Mouse (Mus musculus): ENCODE data around the gene Cstf3. TPM values are rescaled to one million over a fixed set of nuclear protein-coding genes. Genes with fewer than 3 reads are reported as not detected.

Gene Cstf3
- polyA plus RNA-seq, 1 experiment from 2014 or later: 107 TPM

DNA sequence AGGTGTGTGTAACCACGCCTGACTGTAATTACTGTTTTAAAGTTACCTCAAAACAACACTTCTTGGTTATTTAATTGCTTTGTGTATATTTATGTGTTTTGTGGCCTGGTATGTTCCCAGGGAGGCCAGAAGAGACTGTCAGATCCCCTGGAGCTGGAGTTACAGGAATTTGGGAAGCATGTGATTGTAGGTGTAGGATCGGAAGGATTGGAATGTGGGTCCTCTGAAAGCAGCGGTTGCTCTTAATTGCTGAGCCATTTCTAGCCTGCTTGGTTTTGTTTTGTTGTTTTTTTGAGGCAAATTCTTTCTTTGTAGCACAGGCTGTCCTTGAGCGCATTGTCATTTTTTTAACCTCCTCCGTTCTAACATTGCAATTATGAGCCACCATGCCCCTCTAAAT, 14.4 kb downstream of the Cstf3 start:
- H3K27ac ChIP-seq: no peak overlapping the region
- no peaks in the 10 kb centered on the region for H3K27me3 ChIP-seq
- H3K9me3 ChIP-seq: no peaks in the 10 kb centered on the region
- no peak for ATAC-seq (ENCODE audit: insufficient number of reproducible peaks, insufficient read depth, low FRiP score, low TSS enrichment, low read depth)
- 64% methylated on average over 5 of the region's 5 CpGs for WGBS
- no peak overlapping the region for H3K9ac ChIP-seq (replicated peaks)
- H3K4me1 ChIP-seq (replicated peaks): no peaks in the 10 kb centered on the region
- H3K36me3 ChIP-seq: peaks cover 12% of the 10 kb centered on the region
- H3K4me3 ChIP-seq (replicated peaks): no peak overlapping the region
- H3K4me2 ChIP-seq: no peak overlapping the region

DNA sequence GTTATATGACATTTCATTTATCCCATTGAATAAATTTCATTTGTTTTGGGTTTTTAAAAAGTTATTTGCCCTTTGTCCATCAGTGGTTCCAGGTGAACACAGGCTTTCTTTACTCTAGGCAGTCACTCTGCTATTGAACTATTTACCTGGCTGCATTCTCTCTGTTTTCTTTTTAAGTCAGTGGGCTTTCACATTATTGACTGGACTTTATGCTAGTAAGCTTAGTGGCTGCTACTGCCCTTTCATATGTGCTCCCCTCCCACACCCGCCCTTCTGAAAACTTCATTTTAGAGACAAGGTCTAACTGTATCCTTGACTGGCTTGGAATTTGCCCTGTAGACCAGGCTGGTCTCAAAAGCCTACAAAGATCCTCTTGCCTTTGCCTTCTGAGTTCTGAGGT, 15.2 kb downstream of the Cstf3 start:
- H3K4me3 ChIP-seq (replicated peaks): no peak overlapping the region
- H3K9ac ChIP-seq (replicated peaks): no peak overlapping the region
- ATAC-seq (ENCODE audit: insufficient number of reproducible peaks, insufficient read depth, low FRiP score, low TSS enrichment, low read depth): no peak
- H3K9me3 ChIP-seq: no peaks in the 10 kb centered on the region
- peaks cover 9% of the 10 kb centered on the region for H3K36me3 ChIP-seq
- no peaks in the 10 kb centered on the region for H3K27me3 ChIP-seq
- no peaks in the 10 kb centered on the region for H3K4me1 ChIP-seq (replicated peaks)
- H3K27ac ChIP-seq: no peak overlapping the region
- WGBS: 90% methylated on average over 1 of the region's 1 CpGs
- no peak overlapping the region for H3K4me2 ChIP-seq

DNA sequence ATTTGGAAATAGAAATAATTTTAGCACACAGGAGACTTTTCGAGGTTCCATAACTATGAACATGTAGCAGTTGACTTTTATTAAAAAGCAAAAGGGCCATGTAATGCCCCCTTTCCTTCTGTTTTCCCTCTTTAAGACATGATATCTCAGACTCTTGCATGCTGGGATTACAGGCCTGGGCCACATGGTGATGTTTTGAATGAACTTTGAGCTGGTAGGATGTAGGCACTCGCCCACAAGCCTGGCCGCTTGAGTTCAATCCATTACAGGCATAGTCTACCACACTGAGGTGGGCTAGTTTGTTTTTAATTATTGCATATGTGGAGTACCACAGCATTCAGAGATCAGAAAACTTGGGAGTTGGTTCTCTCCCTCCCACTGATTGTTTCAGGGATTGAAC, 24.5 kb downstream of the Cstf3 start:
- H3K36me3 ChIP-seq: peaks cover 25% of the 10 kb centered on the region
- H3K4me2 ChIP-seq: no peak overlapping the region
- H3K4me3 ChIP-seq (replicated peaks): no peak overlapping the region
- no peak overlapping the region for H3K9ac ChIP-seq (replicated peaks)
- no peaks in the 10 kb centered on the region for H3K4me1 ChIP-seq (replicated peaks)
- H3K27me3 ChIP-seq: no peaks in the 10 kb centered on the region
- no peak for ATAC-seq (ENCODE audit: insufficient number of reproducible peaks, insufficient read depth, low FRiP score, low TSS enrichment, low read depth)
- no peaks in the 10 kb centered on the region; the same call in 1 of the 2 replicates for H3K9me3 ChIP-seq
- WGBS: 92% methylated on average over 3 of the region's 3 CpGs
- H3K27ac ChIP-seq: no peak overlapping the region

DNA sequence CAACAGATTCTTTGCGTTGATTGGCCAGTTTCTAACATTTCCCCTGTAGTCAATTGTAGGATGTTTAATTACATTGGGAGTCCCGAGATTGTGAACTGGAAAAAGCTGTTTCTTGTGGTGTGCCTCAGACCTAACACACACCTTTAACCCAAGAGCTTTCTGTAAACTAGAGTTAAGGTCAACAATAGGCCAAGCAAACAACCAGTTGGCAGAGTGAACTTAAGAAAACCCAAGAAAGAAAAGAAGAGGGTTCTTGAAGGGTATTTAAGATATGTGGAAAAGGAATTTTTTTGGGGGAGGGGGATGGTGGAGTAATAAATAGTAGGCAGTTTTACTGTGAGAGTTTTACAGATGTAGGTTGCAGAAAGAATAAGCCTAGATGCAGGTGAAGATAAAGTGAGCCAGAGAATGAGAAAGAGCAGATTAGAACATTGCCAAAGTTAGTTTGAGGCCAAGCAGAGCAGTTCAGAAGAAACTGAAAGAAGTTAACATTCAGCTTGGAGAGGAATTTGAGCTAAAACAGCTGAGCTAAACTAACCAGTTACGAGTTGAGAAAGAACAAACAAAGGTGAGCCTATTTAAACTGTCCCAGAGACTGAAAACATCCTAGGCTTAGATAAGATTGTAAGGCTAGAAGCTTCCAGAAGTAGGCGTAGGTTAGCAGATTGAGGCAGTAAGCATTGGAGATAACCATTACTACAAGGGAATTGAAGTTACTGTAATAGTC, 25.8 kb downstream of the Cstf3 start:
- Histone ChIP-seq H3K9ac (replicated peaks) (no peak overlapping the region), H3K27me3 (no peaks in the 10 kb centered on the region), H3K4me1 (replicated peaks) (no peaks in the 10 kb centered on the region), H3K36me3 (peaks cover 20% of the 10 kb centered on the region; the same call in 1 of the 2 replicates), H3K4me2 (no peak overlapping the region), H3K27ac (no peak overlapping the region), H3K9me3 (no peaks in the 10 kb centered on the region; the same call in 1 of the 2 replicates), H3K4me3 (replicated peaks) (no peak overlapping the region)
- 95% methylated on average over 4 of the region's 4 CpGs for whole genome bisulfite sequencing
- ATAC-seq (ENCODE audit: insufficient number of reproducible peaks, insufficient read depth, low FRiP score, low TSS enrichment, low read depth): no peak

DNA sequence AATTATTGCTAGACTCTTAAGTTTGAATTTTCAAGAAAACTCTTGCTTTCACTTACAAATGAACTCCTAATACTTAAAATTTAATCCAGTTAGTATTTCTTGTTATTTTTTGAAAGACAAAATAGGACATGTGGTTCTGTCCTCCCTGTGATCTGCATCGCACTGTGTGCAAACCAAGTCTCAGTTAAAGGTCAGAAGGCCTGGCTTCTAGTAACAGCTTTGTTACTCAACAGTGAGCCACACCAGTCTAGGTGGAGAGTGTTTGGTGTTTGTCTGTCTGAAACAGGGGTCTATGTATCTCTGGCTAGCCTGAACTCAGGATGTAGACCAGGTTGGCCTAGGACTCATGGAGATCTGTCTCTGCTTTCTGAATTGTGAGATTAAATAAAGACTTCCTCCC, 68.3 kb downstream of the Cstf3 start:
- peaks cover 81% of the 10 kb centered on the region for H3K36me3 ChIP-seq
- WGBS: 98% methylated on average over 1 of the region's 1 CpGs
- no peak overlapping the region for H3K4me2 ChIP-seq
- no peaks in the 10 kb centered on the region for H3K9me3 ChIP-seq
- no peak overlapping the region for H3K27ac ChIP-seq
- H3K27me3 ChIP-seq: no peaks in the 10 kb centered on the region
- H3K4me1 ChIP-seq (replicated peaks): no peaks in the 10 kb centered on the region
- no peak overlapping the region for H3K4me3 ChIP-seq (replicated peaks)
- H3K9ac ChIP-seq (replicated peaks): no peak overlapping the region
- no peak for ATAC-seq (ENCODE audit: insufficient number of reproducible peaks, insufficient read depth, low FRiP score, low TSS enrichment, low read depth)

DNA sequence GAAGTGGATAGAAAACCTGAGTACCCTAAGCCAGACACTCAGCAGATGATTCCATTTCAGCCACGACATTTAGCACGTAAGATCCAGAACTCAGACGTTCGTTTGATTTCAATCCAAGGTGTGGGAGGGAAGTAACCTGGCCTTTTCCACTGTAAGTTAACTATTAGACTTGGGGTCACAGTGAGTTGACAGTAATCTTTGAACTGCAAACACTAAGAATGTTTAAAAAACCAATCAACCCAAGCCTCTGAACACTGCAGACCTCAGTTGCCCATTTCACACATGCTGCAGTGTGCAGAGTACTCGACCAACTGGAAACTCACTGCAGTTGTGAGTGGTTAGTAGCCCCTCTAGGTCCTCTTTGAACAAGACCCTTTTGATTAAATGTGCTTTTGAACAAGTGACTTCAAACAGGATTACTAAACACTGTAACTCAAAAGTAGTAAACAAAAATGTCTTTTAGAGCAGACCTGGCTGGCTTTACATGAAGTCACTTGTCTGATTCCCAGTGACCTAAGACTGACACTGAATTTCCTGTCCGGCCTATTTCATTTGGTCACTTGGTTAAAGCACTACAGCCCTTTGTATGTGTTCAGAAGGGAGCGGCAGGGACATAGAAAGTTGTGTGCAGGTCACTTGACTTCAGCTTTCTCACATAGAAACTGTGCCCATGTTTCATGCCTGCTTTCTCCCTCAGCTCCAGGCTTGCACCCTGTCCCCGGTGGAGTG, 73.2 kb downstream of the Cstf3 start:
- no peak overlapping the region for H3K27ac ChIP-seq
- 88% methylated on average over 8 of the region's 8 CpGs for WGBS
- no peaks in the 10 kb centered on the region for H3K9me3 ChIP-seq
- H3K4me2 ChIP-seq: no peak overlapping the region
- ATAC-seq (ENCODE audit: insufficient number of reproducible peaks, insufficient read depth, low FRiP score, low TSS enrichment, low read depth): no peak
- H3K9ac ChIP-seq (replicated peaks): no peak overlapping the region
- peaks cover 74% of the 10 kb centered on the region for H3K36me3 ChIP-seq
- no peaks in the 10 kb centered on the region for H3K27me3 ChIP-seq
- H3K4me1 ChIP-seq (replicated peaks): no peaks in the 10 kb centered on the region
- no peak overlapping the region for H3K4me3 ChIP-seq (replicated peaks)

DNA sequence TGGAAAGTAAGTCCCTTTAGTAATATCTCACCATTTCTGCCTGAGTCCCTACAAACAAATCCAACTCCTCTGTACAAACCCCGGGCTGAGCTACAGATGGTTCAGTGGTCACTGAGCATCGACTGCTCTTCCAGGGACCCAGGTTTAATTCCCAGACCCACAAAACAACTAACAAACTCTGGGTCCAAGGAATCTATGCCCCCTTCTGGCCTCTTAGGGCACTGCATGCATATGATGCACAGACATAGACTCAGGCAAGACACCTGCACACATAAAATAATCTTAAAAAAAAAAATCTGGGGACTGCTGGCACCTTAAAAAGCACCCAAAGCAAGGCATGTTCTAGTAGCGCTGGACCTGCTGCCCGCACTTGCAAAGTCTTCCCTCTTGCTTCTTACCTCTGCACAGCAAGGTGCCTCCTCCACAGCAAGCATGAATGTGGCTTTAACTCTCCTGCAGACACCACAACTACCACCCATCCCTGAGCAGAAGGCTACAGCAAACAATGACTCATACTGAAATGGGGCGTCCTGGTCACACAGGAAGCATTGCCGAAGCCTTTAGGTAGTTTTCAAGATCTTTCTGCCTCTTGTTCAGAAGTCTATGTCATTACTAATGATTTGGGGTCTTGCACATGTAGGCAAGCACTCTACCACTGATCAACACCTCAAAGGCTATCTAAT, 78.9 kb downstream of the Cstf3 start:
- H3K27me3 ChIP-seq: no peaks in the 10 kb centered on the region
- H3K27ac ChIP-seq: no peak overlapping the region
- ATAC-seq (ENCODE audit: insufficient number of reproducible peaks, insufficient read depth, low FRiP score, low TSS enrichment, low read depth): no peak
- WGBS: 86% methylated on average over 6 of the region's 6 CpGs
- H3K9ac ChIP-seq (replicated peaks): no peak overlapping the region
- H3K4me1 ChIP-seq (replicated peaks): no peaks in the 10 kb centered on the region
- peaks cover 33% of the 10 kb centered on the region for H3K36me3 ChIP-seq
- no peak overlapping the region for H3K4me2 ChIP-seq
- no peak overlapping the region for H3K4me3 ChIP-seq (replicated peaks)
- H3K9me3 ChIP-seq: no peaks in the 10 kb centered on the region

DNA sequence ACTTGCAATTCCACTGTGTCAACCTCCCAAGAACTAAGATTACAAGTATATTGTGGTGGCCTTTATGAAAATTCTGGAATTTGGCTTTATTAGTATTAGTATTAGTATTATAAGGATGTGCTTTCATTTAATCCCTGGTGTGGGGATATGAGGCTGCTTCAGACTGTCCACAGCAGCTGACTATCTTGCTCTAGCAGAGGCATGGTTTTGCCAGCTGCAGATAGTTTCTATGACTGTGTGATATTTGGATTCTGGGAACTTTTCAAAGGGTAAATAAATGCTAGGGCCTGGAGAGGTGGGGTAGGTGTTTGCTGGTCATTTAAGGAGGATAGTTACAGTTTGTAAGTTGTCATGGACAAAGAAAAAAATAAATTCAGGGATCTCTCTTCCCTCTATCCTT, 81.4 kb downstream of the Cstf3 start:
- H3K4me1 ChIP-seq (replicated peaks): no peaks in the 10 kb centered on the region
- ATAC-seq (ENCODE audit: insufficient number of reproducible peaks, insufficient read depth, low FRiP score, low TSS enrichment, low read depth): no peak
- H3K4me3 ChIP-seq (replicated peaks): no peak overlapping the region
- H3K36me3 ChIP-seq: peaks cover 10% of the 10 kb centered on the region; the same call in 1 of the 2 replicates
- no peak overlapping the region for H3K27ac ChIP-seq
- no peak overlapping the region for H3K4me2 ChIP-seq
- no peaks in the 10 kb centered on the region for H3K9me3 ChIP-seq
- no peaks in the 10 kb centered on the region for H3K27me3 ChIP-seq
- H3K9ac ChIP-seq (replicated peaks): no peak overlapping the region

DNA sequence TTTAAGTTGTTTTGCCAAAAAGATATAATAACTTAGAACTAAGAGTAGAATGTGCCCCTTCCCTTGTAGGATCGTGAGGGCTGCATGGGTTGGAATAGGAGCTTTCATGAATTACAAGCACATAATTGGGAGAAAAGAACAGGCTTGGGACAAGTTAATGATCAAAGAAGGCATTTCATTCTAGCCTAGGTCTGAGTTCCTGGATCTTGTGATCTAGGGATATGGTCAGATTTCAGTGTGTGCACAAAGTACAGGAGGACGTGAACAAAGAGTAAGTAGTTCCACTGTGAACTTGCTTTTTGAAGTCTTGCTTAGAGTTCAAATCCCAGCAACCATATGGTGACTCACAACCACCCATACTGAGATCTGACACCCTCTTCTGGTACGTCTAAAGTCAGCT, 87.0 kb downstream of the Cstf3 start:
- H3K36me3 ChIP-seq: peaks cover 26% of the 10 kb centered on the region
- no peak overlapping the region for H3K27ac ChIP-seq
- H3K4me1 ChIP-seq (replicated peaks): peaks cover 4% of the 10 kb centered on the region; the same call in 1 of the 2 replicates
- H3K9ac ChIP-seq (replicated peaks): no peak overlapping the region
- 75% methylated on average over 3 of the region's 3 CpGs for WGBS
- H3K9me3 ChIP-seq: no peaks in the 10 kb centered on the region
- no peaks in the 10 kb centered on the region for H3K27me3 ChIP-seq
- no peak overlapping the region for H3K4me3 ChIP-seq (replicated peaks)
- no peak overlapping the region for H3K4me2 ChIP-seq
- ATAC-seq (ENCODE audit: insufficient number of reproducible peaks, insufficient read depth, low FRiP score, low TSS enrichment, low read depth): no peak

DNA sequence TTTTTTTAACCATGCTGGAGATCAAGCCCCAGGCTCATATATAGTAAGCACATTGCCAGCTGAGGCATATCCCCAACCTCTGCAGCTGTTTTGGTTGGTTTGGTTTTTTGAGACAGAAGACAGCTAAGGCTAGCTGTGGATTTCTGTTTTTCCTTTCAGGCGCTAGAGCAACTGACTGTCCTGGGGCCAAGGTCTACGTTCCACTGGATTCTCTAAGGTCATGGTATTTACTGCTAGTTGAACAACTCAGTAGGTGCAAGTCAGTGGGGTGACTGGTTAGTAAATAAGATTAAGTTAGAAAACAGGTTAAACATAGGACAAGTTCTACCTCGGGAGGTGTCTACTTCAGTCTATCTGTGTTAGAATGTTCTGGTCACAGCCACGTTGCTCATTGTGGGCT, 94.4 kb downstream of the Cstf3 start:
- no peak overlapping the region for H3K4me3 ChIP-seq (replicated peaks)
- peaks cover 4% of the 10 kb centered on the region; the same call in 1 of the 2 replicates for H3K4me1 ChIP-seq (replicated peaks)
- H3K9me3 ChIP-seq: no peaks in the 10 kb centered on the region
- H3K4me2 ChIP-seq: no peak overlapping the region
- WGBS: 84% methylated on average over 4 of the region's 4 CpGs
- peaks cover 43% of the 10 kb centered on the region for H3K36me3 ChIP-seq
- H3K27me3 ChIP-seq: no peaks in the 10 kb centered on the region
- ATAC-seq (ENCODE audit: insufficient number of reproducible peaks, insufficient read depth, low FRiP score, low TSS enrichment, low read depth): no peak
- no peak overlapping the region for H3K9ac ChIP-seq (replicated peaks)
- H3K27ac ChIP-seq: no peak overlapping the region

DNA sequence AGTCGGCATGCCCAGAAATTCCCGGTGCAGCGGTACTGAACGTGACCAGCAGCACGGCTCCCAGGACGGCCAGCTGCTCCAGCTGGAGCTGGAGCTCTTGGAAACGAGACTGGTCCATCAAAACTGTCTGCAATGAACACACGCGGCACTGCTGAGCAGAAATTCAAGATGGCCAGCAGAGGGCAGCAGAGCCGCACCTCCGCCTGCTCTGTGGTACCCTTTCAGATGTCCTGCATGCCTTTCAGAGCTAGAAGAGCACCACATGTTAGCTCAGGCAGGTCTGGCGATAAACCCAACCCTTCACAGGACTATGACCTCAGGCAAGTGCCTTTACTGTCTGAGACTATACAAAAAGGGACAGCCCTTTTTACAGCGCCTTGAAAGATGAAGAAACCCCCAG, 95.1 kb downstream of the Cstf3 start:
- ATAC-seq (ENCODE audit: insufficient number of reproducible peaks, insufficient read depth, low FRiP score, low TSS enrichment, low read depth): peak; percentile 85
- WGBS: 7% methylated on average over 13 of the region's 13 CpGs
- Histone ChIP-seq H3K27ac (no peak overlapping the region), H3K4me1 (replicated peaks) (peaks cover under 1% of the 10 kb centered on the region; the same call in 1 of the 2 replicates), H3K9ac (replicated peaks) (no peak overlapping the region), H3K27me3 (no peaks in the 10 kb centered on the region), H3K4me3 (replicated peaks) (no peak overlapping the region), H3K9me3 (no peaks in the 10 kb centered on the region), H3K36me3 (peaks cover 43% of the 10 kb centered on the region), H3K4me2 (no peak overlapping the region)
